Mouse (Mus musculus) cerebellum, postnatal 25 days (tissue): ENCODE results near the gene Sctr.

ENCODE experiments used
- DNase-seq, 2 experiments: peaks; one replicate each; pipeline ENCODE4 v3.0.0; 2021; ENCODE audit warnings: mixed read lengths in 2 of 2

Gene Sctr

DNA sequence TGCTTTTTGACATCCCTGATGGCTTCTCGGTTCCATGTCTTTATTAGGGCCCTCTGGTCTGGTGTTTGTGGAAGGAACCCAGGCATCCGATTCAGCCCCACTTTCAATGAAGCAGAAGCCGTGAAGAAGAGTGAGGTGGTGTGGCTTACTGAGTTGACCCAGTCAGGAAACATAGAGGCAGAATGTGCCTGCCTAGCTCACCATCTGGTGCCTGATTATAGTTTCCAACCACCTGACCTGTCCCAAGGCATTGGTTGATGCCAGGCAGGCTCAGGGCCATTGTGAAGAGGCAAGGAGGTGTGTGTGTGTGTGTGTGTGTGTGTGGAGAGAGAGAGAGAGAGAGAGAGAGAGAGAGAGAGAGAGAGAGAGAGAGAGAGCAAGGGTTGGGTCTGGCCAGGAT, 23.8 kb downstream of the Sctr start:
- DNase-seq: peak; percentile 66 to 76

GRCm38 (mm10) chr1:120032804-120033468, 26.2 kb downstream of the Sctr start:
- DNase-seq: peak; percentile 76 to 88

GRCm38 (mm10) chr1:120033469-120033854, 26.8 kb downstream of the Sctr start:
- no peak for DNase-seq

- DNase-seq: no peak
These were observed 28.1 kb downstream of the Sctr start for GRCm38 (mm10) chr1:120034793-120035192.

DNA sequence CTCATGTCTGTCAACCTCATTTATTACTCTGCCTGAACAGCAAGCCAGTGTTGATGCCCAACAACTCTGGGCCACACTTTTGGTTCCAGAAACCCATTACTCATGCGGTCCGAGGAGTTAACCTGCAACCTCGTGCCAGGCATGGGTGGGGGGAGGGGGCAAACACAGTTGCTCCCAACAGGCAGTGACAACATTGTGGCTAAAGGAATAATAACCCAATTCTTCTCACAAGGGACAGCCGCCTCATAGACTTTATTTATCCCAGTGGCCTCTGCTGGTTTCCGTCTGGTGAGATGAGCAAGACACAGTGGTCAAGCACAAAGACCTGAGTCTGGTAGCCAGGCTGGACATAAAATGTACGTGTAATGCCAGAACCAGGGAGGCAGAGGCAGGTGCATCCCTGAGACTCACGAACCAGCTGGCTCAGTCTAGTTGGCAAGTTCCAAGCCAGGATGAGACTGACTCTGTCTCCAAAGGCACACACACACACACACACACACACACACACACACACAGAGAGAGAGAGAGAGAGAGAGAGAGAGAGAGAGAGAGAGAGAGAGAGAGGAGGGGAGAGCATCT, 28.9 kb downstream of the Sctr start:
- no peak for DNase-seq

DNA sequence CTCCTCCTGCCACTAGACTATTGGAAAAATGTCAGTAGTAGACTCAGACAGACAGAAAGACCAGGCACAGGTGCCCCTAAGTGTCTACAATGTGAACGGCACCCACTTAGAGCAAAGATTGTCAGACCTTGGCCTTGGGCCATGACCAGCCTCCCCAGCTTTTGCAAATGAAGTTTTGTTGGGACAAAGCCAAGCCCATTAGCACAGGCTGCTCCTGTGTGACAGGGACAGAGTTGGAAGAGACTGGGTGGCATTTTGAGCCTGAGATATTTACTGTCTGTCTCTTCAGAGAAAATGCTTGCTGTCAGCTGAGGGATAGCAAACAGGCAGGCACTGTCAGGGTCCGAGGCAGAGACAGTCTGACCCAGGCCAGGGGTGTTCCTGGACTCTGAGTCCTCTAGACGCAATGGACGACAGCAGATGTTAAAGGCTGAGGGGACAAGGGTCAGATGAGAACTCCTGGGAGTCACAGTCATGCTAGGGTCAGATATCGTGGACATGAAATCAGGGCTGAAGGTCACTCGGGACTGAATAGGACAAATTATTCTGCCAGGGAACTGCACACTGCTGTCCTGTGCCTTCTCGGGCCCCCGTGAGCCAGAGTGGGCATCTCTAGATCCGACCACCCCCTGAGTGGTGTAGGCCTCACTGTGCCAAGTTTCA, 30.5 kb downstream of the Sctr start:
- no peak for DNase-seq

GRCm38 (mm10) chr1:120038594-120038993, 31.9 kb downstream of the Sctr start:
- no peak for DNase-seq

GRCm38 (mm10) chr1:120042421-120042820, 35.7 kb downstream of the Sctr start:
- DNase-seq: no peak

GRCm38 (mm10) chr1:120044584-120044983, 37.9 kb downstream of the Sctr start:
- DNase-seq: no peak

DNA sequence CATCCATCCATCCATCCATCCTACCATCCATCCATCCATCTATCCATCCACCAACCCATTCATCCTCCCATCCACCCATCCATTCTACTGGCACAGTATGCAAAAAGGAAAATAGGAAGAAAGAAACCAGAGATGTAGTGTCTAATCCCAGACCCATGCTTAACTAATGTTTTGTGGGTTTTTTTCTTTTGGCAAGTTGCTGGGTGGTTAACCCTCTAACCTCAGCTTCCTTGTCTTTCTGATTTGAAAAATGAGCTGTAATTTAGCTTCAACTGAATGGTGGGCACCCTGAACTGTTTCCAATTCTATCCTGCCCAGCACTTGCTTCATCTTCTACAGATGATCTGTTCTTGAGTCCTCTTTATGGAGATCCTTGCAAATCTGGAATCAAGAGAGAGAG, 40.6 kb downstream of the Sctr start:
- DNase-seq: no peak

- DNase-seq: no peak
These were observed 44.4 kb downstream of the Sctr start for GRCm38 (mm10) chr1:120051070-120051469.

GRCm38 (mm10) chr1:120054997-120055396, 48.3 kb downstream of the Sctr start:
- DNase-seq: no peak

DNA sequence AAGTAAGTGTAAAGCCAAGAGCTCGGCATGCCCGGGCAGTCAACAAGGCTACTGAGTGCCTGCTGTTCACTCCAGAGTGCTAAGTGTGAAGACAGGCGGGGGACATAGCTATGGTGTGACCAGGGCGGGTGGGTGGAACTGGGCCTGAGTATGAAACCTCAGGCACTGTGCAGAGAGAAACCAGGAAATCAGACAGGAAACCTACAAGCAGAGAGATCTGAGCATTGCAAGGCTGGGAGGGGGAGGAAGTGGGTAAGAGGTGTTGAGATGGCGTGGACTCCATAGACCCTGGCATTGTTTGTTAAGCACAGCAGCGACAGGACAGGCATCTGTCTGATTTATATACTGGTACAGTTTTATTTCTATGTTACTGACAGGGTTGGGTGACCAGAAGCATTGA, 48.8 kb downstream of the Sctr start:
- no peak for DNase-seq

DNA sequence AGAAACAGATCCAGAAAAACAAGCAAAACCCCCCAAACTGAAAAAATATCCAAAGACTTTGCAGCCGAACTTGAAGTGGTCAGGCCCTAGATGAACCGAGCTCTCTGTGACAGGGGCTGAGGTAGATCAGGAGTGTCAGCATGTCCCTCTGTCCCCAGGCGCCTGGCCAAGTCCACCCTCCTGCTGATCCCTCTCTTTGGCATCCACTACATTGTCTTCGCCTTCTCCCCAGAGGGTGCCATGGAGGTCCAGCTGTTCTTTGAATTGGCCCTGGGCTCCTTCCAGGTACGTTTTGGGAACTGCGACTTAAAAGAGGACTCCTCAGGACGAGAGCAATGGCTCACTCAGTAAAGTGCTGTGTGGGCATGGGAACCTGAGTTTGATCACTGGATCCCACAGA, 49.5 kb downstream of the Sctr start:
- DNase-seq: peak; percentile 60 to 76

- no peak for DNase-seq
These were observed 50.4 kb downstream of the Sctr start for GRCm38 (mm10) chr1:120057044-120057443.

DNA sequence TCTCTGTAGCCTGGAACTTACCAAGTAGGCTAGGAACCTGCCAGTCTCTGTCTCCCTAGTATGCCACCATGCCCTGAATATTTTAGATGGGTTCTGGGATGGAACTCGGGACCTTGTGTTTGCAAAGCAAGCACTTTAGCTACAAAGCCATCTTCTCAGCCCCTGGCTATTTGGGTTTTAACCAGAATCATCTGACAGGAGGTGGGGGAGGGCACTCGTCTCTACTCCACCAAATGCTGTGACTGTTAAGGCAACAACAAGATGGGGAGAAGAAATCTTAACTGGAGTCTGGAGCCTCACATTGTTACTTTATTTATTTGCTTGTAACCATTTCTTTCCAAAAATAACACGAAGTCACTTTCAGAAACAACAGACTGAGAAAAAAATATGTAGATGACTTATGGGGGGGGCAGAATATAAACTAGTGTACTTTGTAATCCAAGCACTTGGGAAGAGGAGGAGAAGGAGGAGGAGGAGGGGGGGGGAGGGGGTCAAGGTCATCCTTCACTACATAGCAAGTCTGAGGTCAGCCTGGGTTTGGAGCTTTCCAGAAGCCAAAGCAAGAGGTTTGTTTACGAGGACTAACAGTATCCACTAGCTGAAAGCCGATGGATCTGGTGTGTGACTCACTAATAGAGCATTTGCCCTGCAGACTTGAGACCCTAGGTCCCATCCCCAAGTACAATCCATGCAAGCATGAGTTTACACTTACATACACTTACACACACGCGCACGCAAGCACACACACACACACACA, 51.2 kb downstream of the Sctr start:
- no peak for DNase-seq

DNA sequence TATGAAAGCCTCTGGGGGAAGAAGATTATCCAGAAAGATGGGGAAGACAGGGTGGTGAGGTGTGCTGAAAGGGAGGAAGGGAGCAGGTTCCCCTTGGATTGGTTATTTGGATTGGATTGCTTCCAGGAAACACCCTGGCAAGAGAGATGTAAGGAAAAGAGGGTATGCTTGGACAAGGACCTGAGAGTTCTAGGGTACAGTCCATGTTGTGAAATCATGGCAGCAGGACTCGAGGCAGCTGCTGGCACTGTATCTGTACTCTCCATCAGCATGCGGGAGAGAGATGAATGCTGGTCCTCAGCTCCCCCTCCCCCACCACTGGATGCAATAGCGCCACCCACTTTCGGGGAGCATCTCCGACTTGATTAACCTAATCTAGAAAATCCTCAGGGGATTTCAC, 54.0 kb downstream of the Sctr start:
- DNase-seq: no peak

- DNase-seq: no peak
These were observed 55.5 kb downstream of the Sctr start for GRCm38 (mm10) chr1:120062231-120062630.

DNA sequence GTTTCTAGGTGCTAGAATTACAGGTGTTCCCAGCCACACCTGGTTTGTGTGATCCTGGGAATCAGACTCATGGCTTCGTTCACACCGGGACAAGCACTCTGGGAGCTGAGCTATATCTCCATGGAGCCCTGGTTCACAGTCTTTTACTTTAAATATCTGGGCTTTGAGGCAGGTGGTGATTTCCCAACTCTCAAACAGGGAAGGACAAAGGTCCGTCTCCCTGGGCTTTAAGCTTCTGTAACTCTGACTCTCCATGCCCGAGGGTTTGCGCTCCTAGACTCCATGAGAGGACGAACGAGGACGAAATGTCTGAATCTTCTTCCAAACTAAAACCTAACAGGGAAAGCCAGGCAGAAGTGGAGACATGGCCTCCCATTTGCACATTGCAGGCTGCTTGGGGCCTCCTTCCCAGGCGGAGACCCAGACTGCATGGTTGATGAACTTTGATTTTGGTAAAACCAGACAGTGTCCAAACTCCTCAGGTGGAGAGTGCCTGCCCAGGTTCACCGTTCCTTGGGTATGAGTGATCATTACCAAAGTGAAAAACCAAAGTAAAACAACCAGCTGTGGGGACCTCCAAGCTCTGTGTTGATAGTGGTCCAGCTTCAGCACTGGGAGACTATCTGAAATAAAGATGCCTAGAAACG, 57.5 kb downstream of the Sctr start:
- no peak for DNase-seq

DNA sequence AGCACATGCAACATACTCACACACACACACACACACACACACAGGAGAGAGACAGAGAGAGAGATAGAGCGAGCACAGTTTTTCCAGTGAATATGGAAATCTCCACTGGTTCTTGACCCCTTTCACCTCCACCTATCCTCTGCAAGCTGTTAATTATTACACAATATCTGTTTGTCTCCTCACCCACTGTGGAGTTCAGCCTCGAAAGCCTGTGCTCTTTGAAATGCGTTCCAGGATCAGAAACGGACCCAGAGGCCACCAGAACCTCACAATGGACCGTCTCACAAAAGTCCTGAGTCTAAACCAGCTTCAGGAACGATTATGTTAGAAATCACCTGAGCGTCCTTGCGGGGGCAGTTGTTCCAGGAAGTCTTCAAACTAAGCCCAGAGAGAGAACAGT, 59.5 kb downstream of the Sctr start:
- DNase-seq: no peak

DNA sequence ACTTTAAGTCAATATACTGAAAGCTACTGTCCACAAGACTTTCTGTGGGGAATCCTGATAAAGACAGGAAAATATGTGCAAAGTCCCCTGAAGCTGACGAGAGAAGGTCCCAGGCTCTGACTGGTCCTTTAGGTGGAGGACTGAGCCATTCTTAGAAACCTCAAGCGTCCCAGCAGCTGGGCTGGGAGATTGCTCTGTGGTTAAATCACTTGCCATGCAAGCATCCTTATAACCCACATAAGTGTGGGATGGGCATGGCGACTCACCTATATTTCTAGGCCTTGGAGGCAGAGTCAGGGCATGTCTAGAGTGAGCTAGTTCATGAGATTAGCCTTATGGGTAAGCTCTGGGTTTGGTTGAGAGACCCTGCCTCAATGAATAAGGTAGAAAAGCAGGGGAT, 59.9 kb downstream of the Sctr start:
- no peak for DNase-seq

DNA sequence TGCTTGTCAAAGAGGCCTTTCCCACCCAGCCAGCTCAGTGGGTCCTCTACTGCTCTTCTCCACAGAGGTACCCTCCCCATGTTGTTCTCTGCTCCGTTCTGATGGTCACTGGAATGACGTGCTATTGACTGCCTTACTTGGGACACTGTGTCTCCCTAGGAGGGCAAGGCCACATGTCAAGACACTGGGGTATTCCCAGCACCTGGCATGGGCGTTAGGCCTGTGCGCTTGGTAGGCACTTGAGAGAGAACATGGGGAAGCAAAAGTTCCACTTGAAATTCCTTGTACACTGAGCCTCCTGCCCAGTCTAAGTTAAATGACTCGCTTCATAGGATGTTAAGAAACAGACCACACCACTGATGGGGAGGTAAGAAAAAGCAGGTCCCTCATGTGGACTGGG, 62.4 kb downstream of the Sctr start:
- DNase-seq: no peak

DNA sequence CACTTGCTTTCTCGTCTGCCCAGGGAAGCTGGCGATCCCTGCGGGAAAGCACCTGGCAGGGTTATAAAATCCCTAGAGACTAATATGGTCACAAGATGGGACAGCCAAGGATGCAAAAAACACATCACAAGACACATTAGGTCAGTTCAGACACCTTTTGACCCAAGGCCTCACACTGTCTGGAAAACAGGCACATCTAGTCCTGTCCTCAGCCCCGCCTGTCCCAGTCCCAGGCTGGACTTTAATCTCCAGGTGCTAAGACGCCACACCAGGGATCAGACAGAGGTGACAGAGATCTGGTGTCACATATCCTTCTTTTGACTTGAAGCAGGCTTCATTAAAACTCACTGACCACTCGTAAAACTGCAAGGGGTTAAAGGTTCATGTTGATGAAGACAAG, 63.5 kb downstream of the Sctr start:
- DNase-seq: no peak
